Mouse (Mus musculus) kidney, postnatal 36 days (tissue): ENCODE measurements around the gene Tmc2.
A peak's percentile ranks its signal among the peaks of the same experiment; 100 is the strongest.

Source experiments
- DNase-seq, 2 experiments: peaks; one replicate each; pipeline ENCODE4 v3.0.0; 2021 to 2022; ENCODE audit warnings: mixed read lengths in 2 of 2

Tmc2 gene

GRCm38 (mm10) chr2:130260822-130261221, 65.8 kb downstream of the Tmc2 start:
- DNase-seq = no peak

GRCm38 (mm10) chr2:130261914-130262313, 66.9 kb downstream of the Tmc2 start:
- no peak for DNase-seq

GRCm38 (mm10) chr2:130262398-130262797, 67.4 kb downstream of the Tmc2 start:
- no peak for DNase-seq

- no peak for DNase-seq
These were observed 70.5 kb downstream of the Tmc2 start for GRCm38 (mm10) chr2:130265520-130265919.

GRCm38 (mm10) chr2:130268074-130268473, 73.1 kb downstream of the Tmc2 start:
- no peak for DNase-seq

GRCm38 (mm10) chr2:130273732-130274131, 78.7 kb downstream of the Tmc2 start:
- peak in 1 of 2 experiments; percentile 37 for DNase-seq

- DNase-seq = peak; percentile 98 to 99
These were observed 79.3 kb downstream of the Tmc2 start, which contains the start of gene Nop56 for GRCm38 (mm10) chr2:130274149-130274861. Gene Nop56, plus strand, starts transcription at chr2:130274430.

GRCm38 (mm10) chr2:130274862-130275261, 79.9 kb downstream of the Tmc2 start:
- DNase-seq = no peak

GRCm38 (mm10) chr2:130275649-130276048, 80.7 kb downstream of the Tmc2 start:
- peak; percentile 40 to 78 for DNase-seq

GRCm38 (mm10) chr2:130279600-130280091, 84.7 kb downstream of the Tmc2 start:
- no peak for DNase-seq

- DNase-seq = no peak
These were observed 85.2 kb downstream of the Tmc2 start for GRCm38 (mm10) chr2:130280224-130280623.

GRCm38 (mm10) chr2:130280818-130281217, 85.8 kb downstream of the Tmc2 start:
- DNase-seq = no peak

GRCm38 (mm10) chr2:130283854-130284654, 89.1 kb downstream of the Tmc2 start, which contains the start of gene Idh3b:
Gene Idh3b, minus strand, starts transcription at chr2:130284547.
- peak; percentile 91 to 95 for DNase-seq

GRCm38 (mm10) chr2:130289086-130289485, 94.1 kb downstream of the Tmc2 start:
- no peak for DNase-seq

- peak; percentile 83 to 86 for DNase-seq
These were observed 96.4 kb downstream of the Tmc2 start for GRCm38 (mm10) chr2:130291434-130291833.

- DNase-seq = no peak
These were observed 98.0 kb downstream of the Tmc2 start for GRCm38 (mm10) chr2:130293009-130293408.

- DNase-seq = no peak
These were observed 98.5 kb downstream of the Tmc2 start for GRCm38 (mm10) chr2:130293486-130293885.

- no peak for DNase-seq
These were observed 99.4 kb downstream of the Tmc2 start for GRCm38 (mm10) chr2:130294218-130294935.

- peak; percentile 41 to 71 for DNase-seq
These were observed 99.9 kb downstream of the Tmc2 start, which contains the start of gene Ebf4 for GRCm38 (mm10) chr2:130294936-130295277. Gene Ebf4, plus strand, starts transcription at chr2:130295169.

- DNase-seq = peak; percentile 34 to 59
These were observed 100.5 kb downstream of the Tmc2 start for GRCm38 (mm10) chr2:130295331-130296133.

- DNase-seq = no peak
These were observed 101.2 kb downstream of the Tmc2 start for GRCm38 (mm10) chr2:130296134-130296745.

- no peak for DNase-seq
These were observed 102.6 kb downstream of the Tmc2 start for GRCm38 (mm10) chr2:130297580-130297979.
